Mouse (Mus musculus) stomach, postnatal 0 days (tissue): Measurements from ENCODE around the gene Galnt15.

ENCODE experiments used
- CTCF ChIP-seq: IDR thresholded peaks from 2 replicates; pipeline ENCODE4 v1.5.1; 2016; ENCODE audit warnings: antibody characterized with exemption, low read depth, mild to moderate bottlenecking, moderate library complexity
- EP300 ChIP-seq: optimal IDR thresholded peaks from 2 replicates; pipeline ENCODE3; 2016; ENCODE audit warnings: antibody characterized with exemption

- TF ChIP-seq EP300 (no peak), CTCF (no peak)
These were observed 32.6 kb downstream of the Galnt15 start for GRCm38 (mm10) chr14:32061398-32061797.
